Mouse (Mus musculus) left cerebral cortex, adult 9 months (tissue): ENCODE measurements at regions not wholly inside any gene's neighbourhood (a gene's known extent, or its start where the extent isn't known, plus 50 kb on each side); places are given as distances from the start of the nearest gene placed in this dataset.
A peak's percentile ranks its signal among the peaks of the same experiment; 100 is the strongest.

Source experiments
- DNase-seq, 2 experiments: peaks; one replicate each; pipeline ENCODE4 v3.0.0; 2022; ENCODE audit warnings: low spot score in 2 of 2

DNA sequence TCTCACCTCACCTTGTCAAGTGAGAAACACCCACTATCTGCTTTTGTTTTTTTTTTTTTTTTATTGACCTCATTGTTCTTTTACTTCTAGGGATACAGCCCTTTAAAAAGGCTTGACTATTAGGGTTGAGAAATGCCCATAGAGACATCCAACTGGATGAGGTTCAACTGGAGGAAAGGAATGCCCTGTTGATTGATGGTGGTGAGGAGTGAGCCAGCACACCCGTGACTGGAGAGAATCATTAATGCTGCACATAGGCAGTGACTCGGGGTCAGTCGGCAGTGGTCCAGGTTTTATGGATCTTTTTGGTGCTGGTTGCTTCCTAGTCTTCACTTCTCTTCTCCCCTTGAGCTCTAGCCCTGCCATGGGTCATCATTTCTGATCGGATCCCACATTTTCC, 82.9 kb upstream of the Cryz start:
- DNase-seq, result no peak

DNA sequence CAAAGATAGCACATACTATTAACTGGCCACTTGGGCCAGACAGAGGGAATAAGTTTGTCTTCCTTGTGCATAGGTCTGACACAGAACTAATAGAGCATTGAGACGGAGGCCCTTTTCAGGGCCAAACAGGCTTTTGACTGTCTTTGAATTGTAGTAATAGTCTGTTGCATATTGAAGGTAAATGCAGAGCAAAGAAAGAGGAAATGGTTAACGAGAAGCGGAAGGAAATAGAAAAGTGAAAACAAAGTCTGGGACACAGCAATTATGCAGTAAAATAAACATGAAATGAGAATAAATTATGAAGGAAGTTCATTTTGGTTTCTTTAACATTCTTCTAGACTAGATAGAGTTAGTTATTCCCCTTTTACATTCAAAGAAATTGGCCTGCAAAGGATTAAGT, 86.4 kb upstream of the Cryz start:
- no peak for DNase-seq

DNA sequence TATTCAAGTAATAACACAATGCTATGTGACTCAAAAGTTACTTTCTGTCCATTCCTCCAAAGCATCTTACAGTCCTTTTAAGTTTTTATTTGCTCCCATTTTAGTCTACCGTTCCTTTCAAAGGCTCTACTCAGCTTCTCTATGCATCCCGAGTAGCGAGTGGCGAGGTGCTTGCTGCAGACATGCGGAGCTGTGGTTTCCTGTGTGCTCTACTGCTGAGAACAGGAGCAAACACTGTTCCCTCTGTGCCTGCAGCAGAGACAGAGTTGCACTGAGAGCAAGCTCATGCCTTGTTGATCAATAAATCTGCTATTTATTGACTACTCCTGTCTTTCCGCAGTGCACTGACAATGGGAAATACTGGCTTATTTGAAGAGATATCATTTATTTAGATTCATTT, 87.1 kb upstream of the Cryz start:
- no peak for DNase-seq

DNA sequence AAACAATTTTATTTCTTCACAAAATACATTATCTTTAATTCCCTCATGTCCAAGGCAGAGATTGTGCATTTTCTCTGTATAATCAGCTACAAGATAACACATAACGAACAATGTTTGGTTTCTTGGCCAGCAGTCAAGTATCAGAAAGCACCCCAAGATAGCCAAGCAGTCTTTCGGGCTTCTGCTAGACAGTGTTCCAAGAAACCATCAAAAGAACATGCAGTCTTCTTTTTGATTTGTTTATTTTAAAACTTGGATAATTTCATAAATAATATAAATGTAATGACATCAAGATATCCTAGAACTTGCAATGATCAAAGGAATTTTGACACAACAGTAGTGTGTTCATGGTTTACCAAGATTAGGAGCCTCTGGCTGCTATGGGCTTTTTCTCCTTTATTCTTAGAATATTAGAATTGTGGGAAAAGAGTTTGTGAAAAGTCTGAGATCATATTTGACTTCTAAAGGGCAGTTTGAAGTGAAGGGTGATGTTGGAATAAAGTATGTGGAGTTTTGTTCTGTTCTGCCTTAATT, 103.1 kb upstream of the Cryz start:
- no peak for DNase-seq

DNA sequence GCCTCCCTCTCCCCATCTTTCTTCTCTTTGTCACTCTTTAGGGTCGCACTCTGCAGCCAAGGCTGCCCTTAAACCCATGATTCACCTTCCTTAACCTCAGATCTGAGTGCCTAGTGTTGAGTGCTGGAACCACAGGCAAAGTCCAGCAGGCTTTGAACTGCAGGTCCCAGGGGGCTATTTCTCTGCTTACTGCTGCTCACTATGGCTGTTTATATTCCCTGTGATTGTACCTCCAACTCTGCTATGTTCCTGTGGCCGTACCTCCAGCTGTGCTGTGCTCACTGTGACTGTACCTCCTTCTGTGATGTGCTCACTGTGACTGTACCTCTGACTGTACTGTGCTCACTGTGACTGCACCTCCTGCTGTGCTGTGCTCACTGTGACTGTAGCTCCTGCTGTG, 124.1 kb upstream of the Cryz start:
- DNase-seq, result no peak

DNA sequence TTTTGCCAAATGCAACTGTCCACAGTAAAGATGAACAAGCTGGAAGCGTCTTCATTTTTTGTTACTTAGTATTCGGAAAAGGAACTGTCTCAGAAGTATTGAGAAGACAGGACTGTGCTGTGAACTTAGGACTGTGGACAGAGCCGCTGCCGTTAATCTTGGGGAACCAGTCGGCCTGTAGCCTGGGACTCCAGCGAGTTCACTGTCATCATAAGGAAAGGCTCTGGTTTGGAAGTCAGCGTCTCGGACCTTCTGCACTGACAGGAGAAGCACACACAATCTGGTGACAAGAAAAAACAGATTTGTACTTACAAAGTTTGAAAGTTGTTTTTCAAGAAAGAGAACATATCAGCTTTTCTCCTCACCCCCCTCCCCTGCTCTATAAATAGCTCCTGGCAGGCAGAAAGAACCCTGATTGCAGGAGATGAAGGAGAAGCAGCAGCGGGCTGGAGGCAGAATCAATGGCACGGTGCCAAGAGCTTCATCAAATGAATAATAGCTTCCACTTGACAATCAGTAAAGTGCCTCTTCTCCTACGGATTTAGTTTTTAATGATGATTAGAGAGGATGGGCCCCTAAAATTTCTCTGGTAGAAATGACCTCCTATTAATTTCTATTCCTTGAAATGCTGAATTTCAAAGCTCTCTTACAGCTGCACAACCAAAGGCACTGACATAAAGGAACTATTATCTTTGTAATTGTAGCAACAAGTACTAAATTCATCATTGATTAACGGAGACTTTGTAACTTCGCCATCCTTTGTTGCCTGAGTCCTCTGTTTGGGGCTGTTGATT, 128.7 kb upstream of the Cryz start:
- peak in 1 of 2 experiments; percentile 22 for DNase-seq

DNA sequence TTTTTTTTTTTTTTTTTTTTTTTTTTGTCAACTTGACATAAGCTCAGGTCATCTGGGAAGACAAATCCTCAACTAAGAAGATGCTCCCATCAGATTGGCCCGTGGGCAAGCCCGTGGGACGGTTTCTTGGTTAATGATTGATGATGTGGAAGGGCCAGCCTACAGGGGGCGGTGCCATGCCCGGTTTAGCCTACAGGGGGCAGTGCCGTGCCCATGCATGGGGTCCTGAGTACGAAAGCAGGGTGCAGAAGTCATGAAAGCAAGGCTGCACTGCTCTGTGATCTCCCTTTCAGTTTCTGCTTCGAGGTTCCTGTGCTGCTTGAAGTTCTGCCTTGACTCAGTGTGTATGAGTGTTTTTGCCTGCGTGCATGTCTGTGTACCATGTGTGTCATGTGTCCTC, 127.7 kb upstream of the Lhx8 start:
- DNase-seq, result no peak

DNA sequence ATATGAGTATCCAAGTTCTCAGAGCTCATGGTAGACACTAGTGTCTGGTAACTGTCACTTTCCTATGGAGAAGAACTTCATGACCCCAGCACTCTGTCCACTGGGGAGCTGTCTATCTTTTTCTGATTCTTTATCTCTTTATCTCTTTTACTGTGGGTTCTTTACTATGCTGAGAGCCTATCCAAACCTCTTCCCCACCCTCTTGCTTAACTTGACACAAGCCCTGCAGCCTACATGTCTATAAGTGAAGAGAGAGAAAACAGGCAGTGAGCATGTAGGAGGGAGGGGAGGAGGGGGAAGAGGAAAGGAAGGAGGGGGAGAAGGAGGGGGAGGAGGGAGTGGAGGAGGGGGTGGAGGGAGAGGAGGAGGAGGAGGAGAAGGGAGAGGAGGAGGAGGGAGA, 122.6 kb upstream of the Lhx8 start:
- DNase-seq, result no peak

DNA sequence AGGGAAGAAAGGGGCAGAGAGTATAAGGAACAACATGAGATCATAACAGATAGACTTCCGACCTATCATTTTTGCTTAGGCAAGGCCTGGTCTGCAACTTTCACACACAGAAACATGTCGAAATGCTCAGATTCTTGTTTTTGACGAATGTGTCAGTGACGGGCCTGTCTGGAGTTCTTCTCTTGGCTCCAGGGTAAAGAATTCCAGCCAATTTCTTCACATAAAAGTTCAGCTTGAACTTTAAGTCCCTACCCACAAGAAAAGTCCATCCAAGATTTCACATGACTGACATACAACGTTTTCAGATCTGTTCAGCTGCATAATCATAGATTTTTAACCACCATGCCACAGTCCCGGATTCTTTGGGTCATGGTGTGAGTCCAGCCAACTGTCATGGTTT, 122.1 kb upstream of the Lhx8 start:
- DNase-seq, result no peak

DNA sequence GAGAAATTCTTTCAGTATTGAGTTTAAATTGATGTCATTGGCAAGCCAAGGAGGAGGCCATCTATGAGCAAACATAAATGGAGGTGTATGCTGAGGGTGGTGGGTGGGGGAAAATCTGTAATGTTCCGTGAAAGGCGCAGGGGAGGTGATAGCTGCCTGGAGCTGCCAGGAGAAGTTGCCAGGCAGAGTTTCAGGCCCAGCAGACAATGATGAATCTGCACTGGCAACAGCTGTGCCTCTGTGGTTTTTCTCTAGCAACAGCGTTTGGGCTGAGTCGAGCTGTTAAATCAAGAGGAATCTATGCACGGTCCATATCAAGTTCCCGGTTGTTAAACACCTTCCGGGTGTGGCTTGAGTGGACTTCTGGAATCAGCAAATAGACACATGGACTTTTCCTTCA, 120.7 kb upstream of the Lhx8 start:
- DNase-seq, result peak in 1 of 2 experiments; percentile 5

DNA sequence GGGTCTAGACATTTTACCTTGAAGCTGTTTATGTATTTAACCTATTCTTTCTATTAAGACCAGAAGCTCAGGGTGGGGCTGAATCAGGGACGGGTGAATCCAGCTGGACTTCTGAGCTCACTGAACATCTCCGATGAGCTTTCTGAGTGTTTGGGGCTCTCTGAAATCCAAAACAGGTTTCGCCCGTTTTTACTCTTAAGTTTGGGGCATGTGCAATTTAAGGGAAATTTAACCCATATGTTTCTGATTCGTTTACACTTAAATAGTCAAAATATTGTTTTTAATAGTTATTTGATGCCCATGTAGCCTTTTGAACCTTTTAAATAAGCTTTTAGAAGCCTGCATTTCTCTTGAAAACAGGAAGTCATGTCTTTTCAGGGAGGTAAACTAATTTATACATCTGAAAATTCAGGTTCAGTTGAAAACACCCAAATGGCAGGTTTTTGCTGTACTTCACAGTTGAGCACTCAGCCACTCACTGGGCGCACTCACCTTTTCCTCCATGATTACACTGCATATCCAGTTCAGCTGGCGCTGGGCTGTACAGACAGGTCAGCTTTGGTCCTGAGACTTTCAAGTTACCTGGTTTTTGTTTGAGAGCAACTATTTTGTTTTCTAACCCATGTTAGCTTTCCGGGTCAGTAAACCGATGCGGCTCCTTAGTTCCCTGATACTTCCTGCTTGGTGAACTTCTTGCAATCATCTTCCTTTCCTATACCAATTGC, 113.1 kb upstream of the Lhx8 start:
- DNase-seq, result no peak

DNA sequence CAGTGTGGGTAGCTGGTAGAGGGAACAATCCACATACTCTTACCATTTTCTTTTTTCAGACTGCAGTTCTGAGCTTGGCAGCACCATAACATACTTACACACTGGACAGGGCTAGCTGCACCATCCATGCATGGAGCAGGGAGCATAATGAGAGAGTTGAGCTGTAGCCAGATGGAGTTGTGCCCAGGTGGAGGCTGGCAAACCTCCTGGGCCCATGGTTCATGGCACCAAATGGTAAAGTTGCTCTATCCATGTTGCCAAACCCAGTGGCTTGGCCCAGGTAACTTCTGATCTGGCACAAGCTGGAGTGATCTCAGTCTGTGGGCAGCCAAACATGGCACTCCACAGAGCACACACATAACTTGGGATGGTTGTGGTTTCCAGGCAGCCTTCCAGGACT, 111.0 kb upstream of the Lhx8 start:
- no peak for DNase-seq

DNA sequence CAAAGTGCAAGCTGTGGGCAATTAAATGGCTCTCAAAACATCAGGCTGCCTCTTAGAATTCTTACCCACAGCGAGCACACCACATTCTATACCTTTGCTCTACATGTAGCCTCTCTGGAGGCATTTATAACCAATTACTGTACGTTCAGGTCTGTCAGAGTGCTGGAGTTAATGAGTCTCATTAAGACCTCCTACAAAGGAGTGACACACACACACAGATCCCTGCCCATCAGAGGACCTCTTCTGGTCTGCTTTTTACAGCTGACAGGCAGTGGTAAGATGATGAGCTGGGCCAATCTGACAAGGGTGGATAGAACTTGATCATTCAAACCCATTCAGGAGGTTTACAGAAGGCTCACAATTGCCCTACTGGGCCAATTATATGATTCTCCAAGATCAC, 110.4 kb upstream of the Lhx8 start:
- DNase-seq, result no peak

DNA sequence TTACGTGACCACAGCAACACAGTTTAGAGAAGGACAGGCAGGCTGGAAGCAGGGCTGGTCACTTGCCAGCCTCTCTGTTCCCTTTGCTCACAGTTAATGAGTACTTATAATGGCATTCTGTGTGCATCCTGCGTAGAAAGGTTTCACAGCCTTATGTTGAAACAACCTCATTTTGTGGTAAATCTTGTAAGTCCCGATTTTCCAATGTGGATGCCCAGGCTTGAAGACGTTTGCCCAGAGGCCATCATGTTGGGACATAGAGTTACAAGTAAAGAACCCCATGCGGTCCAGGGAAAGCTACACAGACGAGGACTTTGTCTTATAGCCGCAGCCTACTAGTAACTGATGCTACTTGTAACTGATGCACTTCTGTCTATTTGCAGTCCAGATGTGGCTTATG, 100.4 kb upstream of the Lhx8 start:
- no peak for DNase-seq

DNA sequence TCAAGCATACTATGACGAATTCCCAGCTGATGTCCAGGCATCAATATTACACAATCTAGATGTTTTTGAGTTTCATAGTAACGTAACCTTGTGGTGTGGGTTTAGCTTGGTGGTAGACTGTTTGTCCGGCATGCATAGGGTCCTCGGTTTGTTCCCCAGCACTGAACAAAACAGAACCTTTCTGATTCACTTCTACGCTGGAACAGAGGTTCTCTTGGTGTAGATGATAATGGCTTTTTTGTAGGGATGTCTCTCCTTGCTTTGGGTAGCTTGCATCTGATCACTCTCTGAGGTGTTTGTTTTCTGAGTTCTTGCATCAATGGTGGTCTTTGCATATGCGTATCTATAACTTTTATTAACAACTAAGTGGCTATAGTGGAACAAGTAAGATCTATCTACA, 99.2 kb upstream of the Lhx8 start:
- DNase-seq, result no peak

DNA sequence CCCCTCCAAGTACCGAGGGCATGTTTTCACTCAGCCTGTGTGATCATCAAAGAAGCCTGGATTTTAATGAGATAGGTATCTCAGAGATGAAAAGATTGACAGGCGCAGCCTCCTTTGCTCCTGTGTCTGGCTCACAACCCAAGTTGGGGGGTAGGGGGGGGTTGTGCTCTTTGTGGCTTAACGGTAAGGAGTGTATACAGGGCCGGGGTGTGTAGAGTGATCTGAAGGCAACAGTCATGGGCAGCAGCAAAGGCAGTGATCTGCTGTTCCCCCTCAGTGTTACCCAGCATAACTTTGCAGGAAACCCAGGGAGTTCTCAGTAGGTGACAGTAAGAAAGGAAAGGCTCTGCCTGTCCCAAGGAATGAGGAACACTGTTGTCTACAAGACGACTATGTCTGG, 94.1 kb upstream of the Lhx8 start:
- DNase-seq, result no peak

DNA sequence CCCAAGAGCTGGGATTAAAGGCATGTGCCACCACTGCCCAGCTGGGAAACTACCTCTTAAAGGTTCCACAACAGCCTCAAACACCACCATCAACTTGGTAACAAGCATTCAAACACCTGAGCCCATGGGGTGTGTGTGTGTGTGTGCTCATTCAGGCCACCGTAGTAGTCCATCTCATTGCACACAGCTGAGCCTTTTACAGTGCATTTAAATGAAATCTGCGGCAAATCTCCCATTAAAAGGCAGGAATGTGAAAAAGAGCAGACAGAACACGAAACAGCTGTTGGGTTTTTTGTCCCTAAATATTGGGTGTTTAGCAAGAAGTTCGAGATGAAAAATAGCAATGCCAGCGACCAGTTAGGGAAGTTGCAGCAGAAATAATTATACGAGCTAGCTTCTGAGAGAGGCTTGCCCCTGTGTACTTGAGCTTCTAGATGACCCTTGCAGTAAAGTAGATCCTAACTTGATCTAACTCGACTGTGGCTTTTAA, 91.0 kb upstream of the Lhx8 start:
- no peak for DNase-seq

DNA sequence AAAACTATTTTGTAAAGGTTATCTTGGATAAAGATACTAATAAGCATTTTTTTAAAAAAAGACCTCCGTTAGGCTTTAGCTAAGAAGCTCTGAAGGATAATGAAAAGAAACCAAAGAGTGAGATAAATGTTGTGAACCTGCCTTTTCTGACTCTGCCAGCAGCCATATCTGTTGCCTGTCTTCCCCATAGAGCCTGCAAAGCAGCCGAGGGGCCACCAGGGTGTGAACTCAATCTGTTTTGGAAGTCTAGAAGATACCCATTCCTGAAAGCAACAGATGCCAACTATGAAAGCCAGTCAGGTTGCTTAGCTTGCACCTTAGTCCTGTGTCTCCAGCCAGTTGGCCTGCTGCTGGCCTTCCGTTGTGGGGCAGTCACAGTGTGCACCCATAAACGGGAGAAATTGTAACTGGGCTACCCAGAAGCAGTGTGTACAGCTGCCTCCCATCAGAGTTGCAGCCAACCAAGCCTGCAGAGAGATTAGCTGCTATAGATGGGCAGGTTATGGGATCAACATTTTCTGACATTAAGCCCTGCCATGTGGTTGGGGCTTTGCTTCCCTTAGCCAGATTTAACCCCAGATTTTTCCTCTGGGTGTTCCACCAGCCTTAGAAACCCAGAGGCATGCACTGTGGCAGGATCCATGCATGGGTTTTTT, 87.8 kb upstream of the Lhx8 start:
- DNase-seq, result no peak

DNA sequence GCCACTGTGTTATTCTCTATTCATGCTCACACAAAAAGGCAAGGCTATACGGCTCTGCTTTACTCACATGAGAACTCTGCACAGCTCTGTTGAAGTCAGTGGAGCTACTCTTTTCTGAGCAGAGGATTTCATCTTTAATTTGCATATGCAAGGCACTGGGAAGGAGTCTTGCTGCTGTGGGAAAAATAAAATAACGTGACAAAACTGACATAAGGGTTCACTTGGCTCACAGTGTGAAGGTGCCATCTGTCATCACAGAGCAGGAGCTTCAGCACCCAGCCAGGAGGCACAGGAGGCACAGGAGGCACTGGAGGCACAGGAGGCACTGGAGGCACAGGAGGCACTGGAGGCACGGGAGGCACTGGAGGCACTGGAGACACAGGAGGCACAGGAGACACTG, 83.9 kb upstream of the Lhx8 start:
- DNase-seq, result no peak

DNA sequence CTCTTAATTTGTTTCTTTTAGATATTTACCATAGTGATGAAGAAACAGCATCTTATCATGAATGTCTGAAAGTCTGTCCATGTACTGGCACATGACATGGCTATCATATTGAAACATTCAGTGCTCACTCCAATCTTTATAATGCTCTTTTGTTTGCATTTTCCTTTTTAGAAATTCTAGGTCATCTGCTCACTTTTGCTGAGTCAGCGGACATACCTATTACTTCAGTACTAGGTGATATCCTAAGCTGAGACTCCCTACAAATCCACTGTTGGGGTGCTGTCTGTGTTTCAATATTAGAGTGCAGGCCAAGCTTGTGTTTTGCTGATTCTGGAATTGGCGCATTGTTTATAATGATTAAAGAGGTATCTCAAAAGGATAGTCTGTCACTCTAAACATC, 79.8 kb upstream of the Lhx8 start:
- no peak for DNase-seq

DNA sequence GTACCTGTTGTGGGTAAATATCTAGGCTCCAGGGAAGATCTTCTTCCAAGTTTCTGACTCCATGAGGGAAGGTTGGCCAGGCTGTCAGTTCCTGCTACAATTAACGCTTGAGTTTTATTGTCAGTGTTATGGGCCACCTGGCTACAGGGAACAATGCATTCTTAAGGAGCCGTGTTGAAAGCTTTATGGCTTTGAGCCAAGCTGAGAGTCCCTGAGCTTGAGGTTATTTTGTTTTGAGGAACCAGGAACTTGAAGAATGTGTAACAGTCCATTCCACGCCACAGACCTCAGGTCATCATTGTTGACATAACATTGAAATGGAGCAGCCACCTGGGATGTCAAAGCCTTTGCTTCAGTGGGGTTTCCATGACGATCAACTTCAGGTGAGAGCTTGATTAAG, 71.6 kb upstream of the Lhx8 start:
- no peak for DNase-seq

DNA sequence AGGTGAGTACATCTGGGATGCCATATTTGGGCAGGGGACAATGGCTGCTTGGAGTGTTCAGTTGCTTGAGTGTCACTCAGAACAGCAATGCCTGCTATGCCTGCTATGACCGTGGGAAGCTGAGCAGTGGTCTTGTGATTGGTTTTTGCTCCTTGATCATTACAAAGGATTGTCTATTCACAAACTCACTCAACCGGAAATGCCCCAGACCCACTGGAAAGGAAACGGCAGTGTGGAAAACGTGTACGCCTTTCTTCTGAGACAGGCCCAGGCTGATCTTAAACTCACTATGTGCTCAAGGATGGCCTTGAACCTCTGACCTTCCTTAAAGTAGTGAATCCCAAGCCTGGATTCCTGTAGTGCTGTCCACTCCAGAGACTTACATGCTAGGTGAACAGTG, 63.2 kb upstream of the Lhx8 start:
- DNase-seq, result no peak

DNA sequence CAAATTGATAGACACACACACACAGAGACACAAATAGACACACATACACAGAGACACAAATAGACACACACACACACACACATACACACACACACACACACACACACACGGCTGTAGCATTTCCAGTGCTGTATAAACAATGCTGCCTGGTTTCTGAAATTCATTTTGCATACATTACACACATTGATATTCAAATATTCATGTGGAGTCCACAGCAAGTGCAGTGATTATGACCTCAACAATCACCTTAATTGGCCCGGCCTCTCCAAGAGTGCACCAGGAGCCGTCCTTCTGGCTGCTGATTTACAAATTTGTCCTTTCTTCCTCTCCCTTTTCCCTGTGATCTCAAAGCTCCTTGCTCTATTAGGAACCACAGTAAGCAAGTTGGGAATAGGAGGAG, 61.2 kb upstream of the Lhx8 start:
- DNase-seq, result no peak
